Mouse (Mus musculus): ENCODE results near the gene Dbil5.

Gene Dbil5

GRCm38 (mm10) chr11:76225051-76225450 lies 7.6 kb downstream of the Dbil5 start:
- DNase-seq (ENCODE audit: extremely low spot score), result no peak

GRCm38 (mm10) chr11:76236136-76236535 lies 18.7 kb downstream of the Dbil5 start:
- no peak for DNase-seq (ENCODE audit: extremely low spot score)

DNA sequence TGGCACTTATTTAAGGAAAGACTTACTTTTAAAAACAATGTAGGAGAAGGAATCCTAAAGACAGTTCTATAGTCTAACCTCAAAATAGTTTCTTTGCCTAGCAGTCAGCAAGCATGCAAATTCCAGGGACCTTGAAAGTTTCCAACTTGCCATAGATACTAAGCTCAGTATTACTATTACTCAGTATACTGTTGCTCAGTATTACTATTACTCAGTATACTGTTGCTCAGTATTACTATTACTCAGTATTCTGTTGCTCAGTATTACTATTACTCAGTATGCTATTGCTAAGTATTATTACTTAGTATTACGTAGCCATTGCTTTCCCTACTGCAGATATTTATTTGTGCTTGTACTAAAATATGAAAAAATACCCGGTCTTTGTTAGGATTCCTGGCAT lies 22.3 kb downstream of the Dbil5 start:
- no peak for DNase-seq (ENCODE audit: extremely low spot score)

- peak; percentile 95 for DNase-seq (ENCODE audit: extremely low spot score)
Measured at GRCm38 (mm10) chr11:76242901-76243810, 25.7 kb downstream of the Dbil5 start, which contains the start of the genes Mrm3 and Glod4. Gene Mrm3, plus strand, starts transcription at chr11:76243715. Gene Glod4, minus strand, starts transcription at chr11:76243725.

GRCm38 (mm10) chr11:76243811-76244546 lies 26.6 kb downstream of the Dbil5 start:
- no peak for DNase-seq (ENCODE audit: extremely low spot score)

DNA sequence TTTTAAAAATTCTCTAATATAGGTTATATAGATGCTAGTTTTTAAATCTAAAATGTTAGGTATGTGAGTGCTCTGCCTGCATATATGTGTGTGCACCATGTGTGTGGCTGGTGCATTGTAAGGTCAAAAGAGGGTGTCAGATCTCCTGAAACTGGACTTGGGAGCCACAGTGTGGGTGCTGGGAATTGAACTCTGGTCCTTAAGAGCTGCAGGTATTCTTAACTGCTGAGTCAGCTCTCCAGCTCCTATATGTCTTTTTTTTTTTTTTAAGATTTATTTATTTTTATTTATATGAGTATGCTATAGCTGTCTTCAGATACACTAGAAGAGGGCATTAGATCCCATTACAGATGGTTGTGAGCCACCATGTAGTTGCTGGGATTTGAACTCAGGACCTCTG lies 29.0 kb downstream of the Dbil5 start:
- no peak for DNase-seq (ENCODE audit: extremely low spot score)

DNA sequence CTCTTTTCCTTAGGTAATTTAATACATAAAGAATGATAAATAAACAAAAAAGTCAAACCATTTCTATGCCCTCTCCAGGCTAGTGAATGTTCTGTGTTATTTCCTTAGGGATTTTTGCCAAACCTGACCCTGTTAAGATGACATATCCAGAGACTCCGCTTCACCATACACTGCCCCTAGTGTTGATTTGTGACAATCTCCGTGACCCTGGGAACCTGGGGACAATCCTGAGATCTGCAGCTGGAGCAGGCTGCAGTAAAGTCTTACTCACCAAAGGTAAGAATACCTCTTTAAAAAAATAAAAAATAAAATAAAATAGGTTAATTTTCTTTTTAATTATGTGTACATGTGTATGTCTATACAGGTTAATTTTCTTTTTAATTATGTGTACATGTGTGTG lies 29.8 kb downstream of the Dbil5 start:
- no peak for DNase-seq (ENCODE audit: extremely low spot score)

DNA sequence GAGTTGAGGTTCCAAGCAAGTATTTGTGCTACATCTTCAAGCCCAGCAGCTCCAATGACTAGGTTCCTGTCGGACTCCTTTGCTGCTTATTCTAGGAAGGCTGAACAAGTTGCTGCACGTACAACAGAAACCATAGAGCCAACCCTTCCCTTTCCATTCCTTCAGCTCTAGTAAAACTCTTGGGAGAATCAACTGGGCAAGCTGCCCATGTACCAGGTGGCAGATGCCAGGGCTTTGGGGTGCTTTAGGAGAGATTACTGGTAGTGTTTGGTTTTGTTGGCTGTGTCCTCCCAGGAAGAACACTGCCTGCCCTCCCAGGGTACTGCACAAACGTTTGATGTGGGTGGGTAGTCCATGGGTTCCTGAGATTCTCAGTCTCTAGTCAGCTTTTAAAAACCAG lies 34.6 kb downstream of the Dbil5 start:
- no peak for DNase-seq (ENCODE audit: extremely low spot score)

- peak; percentile 89 for DNase-seq (ENCODE audit: extremely low spot score)
Measured at GRCm38 (mm10) chr11:76253145-76253917, 35.9 kb downstream of the Dbil5 start.

- DNase-seq (ENCODE audit: extremely low spot score), result no peak
Measured at GRCm38 (mm10) chr11:76253918-76254264, 36.5 kb downstream of the Dbil5 start.

DNA sequence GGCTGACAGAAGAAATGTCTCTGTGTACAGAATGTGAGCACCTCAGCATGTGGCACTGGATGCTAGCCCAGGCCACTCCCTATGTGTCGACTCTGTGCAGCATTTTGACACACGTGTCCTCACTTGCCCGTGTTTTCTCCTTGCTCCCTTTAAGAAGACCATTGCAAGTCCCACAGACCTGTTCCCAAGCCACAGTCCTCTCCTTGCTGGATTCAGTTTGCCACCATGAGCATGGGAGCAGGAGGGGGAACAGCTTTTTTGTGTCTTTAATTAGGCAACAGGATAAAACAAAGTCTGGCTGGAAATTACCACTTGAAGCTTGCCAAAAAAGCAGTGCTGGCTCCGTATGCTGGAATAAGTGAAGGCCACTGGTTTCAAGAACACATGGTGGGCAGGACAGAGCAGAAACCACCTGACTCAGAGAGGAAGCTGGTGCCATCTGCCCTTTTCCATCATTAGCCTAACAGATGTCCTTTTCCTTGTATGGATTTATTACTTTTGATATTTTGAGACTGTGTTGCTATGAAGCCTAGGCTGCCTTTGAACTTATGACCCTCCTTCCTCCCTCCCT lies 38.1 kb downstream of the Dbil5 start:
- no peak for DNase-seq (ENCODE audit: extremely low spot score)

DNA sequence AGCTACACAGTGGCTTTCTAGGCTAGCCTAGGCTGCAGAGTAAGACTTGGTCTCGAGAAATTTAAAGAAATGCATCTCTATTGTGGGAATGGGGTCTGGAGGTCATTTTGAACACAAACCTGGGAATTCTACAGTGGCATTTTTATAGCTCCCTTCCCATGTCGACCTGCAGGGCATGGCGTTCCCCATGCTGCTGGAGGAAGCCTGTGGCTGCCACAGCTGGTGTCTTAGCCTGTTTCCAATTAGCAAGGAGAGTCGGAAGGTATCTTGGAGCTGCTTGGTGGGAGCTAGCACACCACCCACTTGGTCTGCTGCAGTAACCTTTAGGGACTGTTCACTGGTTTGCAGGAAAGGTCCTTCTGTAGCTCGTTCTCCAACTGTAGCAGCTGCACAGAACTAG lies 38.7 kb downstream of the Dbil5 start:
- DNase-seq (ENCODE audit: extremely low spot score), result peak; percentile 29

GRCm38 (mm10) chr11:76257386-76257785 lies 40.0 kb downstream of the Dbil5 start:
- DNase-seq (ENCODE audit: extremely low spot score), result no peak

DNA sequence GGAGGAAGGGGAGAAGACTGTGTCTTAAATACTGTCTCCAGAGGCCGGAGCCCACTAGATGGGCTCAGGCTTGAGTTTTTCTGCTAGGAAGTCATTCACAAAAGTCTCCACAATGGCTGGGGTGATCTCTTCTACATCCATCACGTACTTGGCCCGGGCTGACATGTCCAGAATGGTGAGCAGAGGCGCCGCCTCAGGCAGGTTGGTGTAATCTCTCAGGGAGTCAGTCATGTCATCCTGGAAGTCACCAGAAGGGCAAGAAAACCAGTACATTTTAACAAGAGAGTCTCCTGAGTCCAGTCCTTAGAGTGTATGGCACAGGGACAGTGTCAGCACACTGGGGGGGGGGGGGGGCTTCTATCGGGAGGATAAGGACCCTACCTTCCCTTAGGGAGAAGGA lies 41.1 kb downstream of the Dbil5 start:
- no peak for DNase-seq (ENCODE audit: extremely low spot score)

DNA sequence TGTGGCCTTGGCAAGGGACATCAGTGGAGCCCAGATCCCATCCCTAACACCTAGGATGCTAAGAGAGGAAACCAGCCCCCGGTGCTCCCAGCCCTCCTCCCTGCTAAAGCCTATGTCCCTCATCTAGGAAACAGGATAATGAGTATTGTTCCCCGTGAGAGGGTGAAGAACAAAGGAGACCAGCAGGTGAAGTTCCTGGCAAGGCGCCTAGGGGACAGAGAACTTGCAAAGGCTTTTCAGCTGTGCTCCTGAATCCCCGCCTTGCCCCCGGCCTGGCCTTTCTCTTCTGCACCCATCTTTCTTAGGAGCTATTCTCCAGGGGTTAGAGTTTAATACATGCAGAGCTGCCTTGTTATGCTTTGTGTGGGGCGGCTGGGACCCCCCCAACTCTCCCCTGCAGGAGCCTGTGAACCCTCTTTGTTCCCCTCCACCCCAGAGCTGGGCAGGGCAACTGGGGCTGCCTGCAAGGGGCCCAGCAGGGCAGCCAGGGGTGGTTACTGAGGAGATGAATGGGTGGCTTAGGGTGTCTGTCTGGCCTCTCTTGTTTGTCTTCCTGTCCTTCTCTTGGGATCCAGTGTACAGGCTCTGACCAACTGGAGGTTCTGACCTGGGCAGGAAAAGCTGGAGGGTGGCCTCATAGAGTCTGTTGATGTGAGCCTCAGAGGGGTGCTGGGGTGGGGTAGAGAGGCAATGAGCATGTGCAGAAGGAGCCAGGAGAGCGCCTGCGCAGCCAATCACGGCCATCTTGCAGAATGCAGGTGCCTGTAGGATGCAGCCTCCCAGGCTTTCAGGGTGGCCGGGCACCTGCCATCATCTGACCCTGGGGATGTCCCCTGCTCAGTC lies 43.0 kb downstream of the Dbil5 start:
- no peak for DNase-seq (ENCODE audit: extremely low spot score)

GRCm38 (mm10) chr11:76261224-76261623 lies 43.8 kb downstream of the Dbil5 start:
- DNase-seq (ENCODE audit: extremely low spot score), result no peak

GRCm38 (mm10) chr11:76262611-76263351 lies 45.4 kb downstream of the Dbil5 start:
- peak; percentile 54 for DNase-seq (ENCODE audit: extremely low spot score)

GRCm38 (mm10) chr11:76267550-76267949 lies 50.1 kb downstream of the Dbil5 start:
- no peak for DNase-seq (ENCODE audit: extremely low spot score)

GRCm38 (mm10) chr11:76268001-76268459 lies 50.6 kb downstream of the Dbil5 start:
- no peak for DNase-seq (ENCODE audit: extremely low spot score)
